Mouse (Mus musculus) C2C12 (cell line): ENCODE data around the gene Src. TPM values are rescaled to one million over a fixed set of nuclear protein-coding genes. Genes with fewer than 3 reads are reported as not detected.
A peak's percentile ranks its signal among the peaks of the same experiment; 100 is the strongest.

Source experiments
- H3K27me3 ChIP-seq: one replicate; pipeline ENCODE4 v1.6.1; 2011; ENCODE audit not compliant: control insufficient read depth, insufficient read depth, insufficient read length
- H3K36me3 ChIP-seq: one replicate; pipeline ENCODE4 v1.6.1; 2011; ENCODE audit not compliant: control insufficient read depth, insufficient read depth
- H3K4me3 ChIP-seq: one replicate; pipeline ENCODE4 v1.5.1; 2011; ENCODE audit warnings: mild to moderate bottlenecking, control low read depth; ENCODE audit not compliant: poor library complexity, insufficient read depth, severe bottlenecking
- H3K79me2 ChIP-seq: one replicate; pipeline ENCODE4 v1.6.1; 2011; ENCODE audit not compliant: control insufficient read depth, insufficient read depth
- H3K79me3 ChIP-seq: one replicate; pipeline ENCODE4 v1.6.1; 2011; ENCODE audit warnings: low read depth, control low read depth
- H3ac ChIP-seq: one replicate; pipeline ENCODE3; 2011; ENCODE audit warnings: low read depth; ENCODE audit not compliant: control insufficient read depth, insufficient read length
- CEBPB ChIP-seq: IDR thresholded peaks from one replicate; pipeline ENCODE4 v1.6.1; 2011; ENCODE audit warnings: low read depth, mild to moderate bottlenecking, control low read depth, moderate library complexity
- CTCF ChIP-seq: IDR thresholded peaks from one replicate; pipeline ENCODE4 v1.5.1; 2011; ENCODE audit not compliant: control insufficient read depth, insufficient read depth, insufficient read length
- FOSL1 ChIP-seq: IDR thresholded peaks from one replicate; pipeline ENCODE4 v1.8.0; 2011; ENCODE audit warnings: mild to moderate bottlenecking, low read length; ENCODE audit not compliant: poor library complexity, insufficient read depth, severe bottlenecking
- MAX ChIP-seq: IDR thresholded peaks from one replicate; pipeline ENCODE4 v1.6.1; 2011; ENCODE audit warnings: mild to moderate bottlenecking, control low read depth
- MYOD1 ChIP-seq: IDR thresholded peaks from one replicate; pipeline ENCODE4 v1.6.1; 2011; ENCODE audit warnings: low read depth; ENCODE audit not compliant: control insufficient read depth, insufficient read length
- MYOG ChIP-seq: IDR thresholded peaks from one replicate; pipeline ENCODE4 v1.6.1; 2011; ENCODE audit not compliant: control insufficient read depth, insufficient read length; ENCODE audit errors: extremely low read depth
- USF1 ChIP-seq: IDR thresholded peaks from one replicate; pipeline ENCODE4 v1.6.1; 2011; ENCODE audit warnings: low read depth, mild to moderate bottlenecking, control low read depth, moderate library complexity
- polyA plus RNA-seq: library from polyadenylated mRNA; unstranded; fragments of >200 nt; fragmentation: generic; extraction: Trizol; gene quantifications from one replicate; pipeline ENCODE4 v1.2.1, GENCODE M21; 2012; ENCODE audit warnings: missing spikeins

The Src gene
- polyA plus RNA-seq, 1 experiment, result 29.3 TPM

- H3K79me2 ChIP-seq, result no peaks in the 10 kb centered on the region
- H3ac ChIP-seq, result no peak overlapping the region
- H3K4me3 ChIP-seq, result no peak overlapping the region
- TF ChIP-seq CEBPB (no peak), MAX (no peak), CTCF (no peak), FOSL1 (no peak), MYOG (no peak), USF1 (no peak), MYOD1 (no peak)
- no peaks in the 10 kb centered on the region for H3K79me3 ChIP-seq
- H3K27me3 ChIP-seq, result peaks cover 89% of the 10 kb centered on the region
- no peaks in the 10 kb centered on the region for H3K36me3 ChIP-seq
These were observed 94.6 kb downstream of the Src start for GRCm38 (mm10) chr2:157512859-157513258.

GRCm38 (mm10) chr2:157513737-157514208, 95.5 kb downstream of the Src start:
- TF ChIP-seq MYOD1 (peak; percentile 32), USF1 (no peak)
- H3K36me3 ChIP-seq, result no peaks in the 10 kb centered on the region
- H3K79me2 ChIP-seq, result no peaks in the 10 kb centered on the region
- H3K79me3 ChIP-seq, result no peaks in the 10 kb centered on the region
- H3ac ChIP-seq, result no peak overlapping the region
- peaks cover 89% of the 10 kb centered on the region for H3K27me3 ChIP-seq
- no peak overlapping the region for H3K4me3 ChIP-seq

- Histone ChIP-seq H3ac (no peak overlapping the region), H3K36me3 (no peaks in the 10 kb centered on the region), H3K4me3 (no peak overlapping the region), H3K27me3 (peaks cover 89% of the 10 kb centered on the region), H3K79me2 (no peaks in the 10 kb centered on the region), H3K79me3 (no peaks in the 10 kb centered on the region)
- TF ChIP-seq FOSL1, result no peak
- TF ChIP-seq CTCF, result no peak
- TF ChIP-seq USF1, result no peak
- TF ChIP-seq MAX, result no peak
- no peak for TF ChIP-seq MYOD1
- TF ChIP-seq MYOG, result no peak
- no peak for TF ChIP-seq CEBPB
These were observed 96.1 kb downstream of the Src start for GRCm38 (mm10) chr2:157514353-157514752.

DNA sequence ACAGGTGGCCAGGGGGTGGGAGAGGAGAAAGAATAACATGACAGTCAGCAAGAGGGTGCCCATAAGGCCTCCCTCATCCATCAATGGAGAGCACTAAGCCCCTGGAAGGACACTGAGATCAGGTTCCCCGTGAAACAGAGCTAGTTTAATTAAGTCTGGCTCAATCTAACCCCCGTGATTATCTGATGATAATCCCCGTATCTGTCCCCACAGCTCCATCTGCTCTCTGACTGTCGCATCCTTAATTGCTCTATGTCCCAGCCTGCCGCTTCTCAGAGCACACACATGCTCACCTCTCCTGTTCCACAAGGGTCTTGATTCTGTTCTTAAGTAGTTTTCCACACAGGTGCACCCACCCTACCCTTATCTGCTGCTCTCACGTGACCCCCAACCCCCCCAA, 99.3 kb downstream of the Src start:
- H3ac ChIP-seq, result no peak overlapping the region
- no peaks in the 10 kb centered on the region for H3K79me3 ChIP-seq
- no peak overlapping the region for H3K4me3 ChIP-seq
- peaks cover 84% of the 10 kb centered on the region for H3K27me3 ChIP-seq
- TF ChIP-seq MAX (no peak), MYOG (no peak)
- no peaks in the 10 kb centered on the region for H3K36me3 ChIP-seq
- no peaks in the 10 kb centered on the region for H3K79me2 ChIP-seq

DNA sequence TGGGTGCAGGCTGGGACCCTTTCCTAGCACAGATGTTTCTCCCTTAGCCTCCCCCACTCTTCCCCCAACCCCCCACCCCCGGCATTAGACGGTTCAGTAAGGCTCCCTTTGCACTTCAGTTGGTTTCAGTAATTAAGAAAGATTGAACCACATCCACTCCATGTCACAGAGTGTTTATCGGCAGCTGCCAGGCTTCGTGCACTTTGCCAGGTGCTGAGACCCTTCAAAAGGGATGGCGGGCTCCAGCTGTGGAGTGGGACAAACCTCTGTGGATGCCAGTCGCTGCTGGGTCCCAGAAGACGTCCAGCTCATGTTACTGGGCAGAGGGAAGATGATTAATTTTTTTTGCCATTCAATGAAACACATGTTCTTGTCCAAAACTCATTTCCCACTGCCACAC, 100.2 kb downstream of the Src start:
- Histone ChIP-seq H3K4me3 (no peak overlapping the region), H3K79me3 (no peaks in the 10 kb centered on the region), H3K27me3 (peaks cover 80% of the 10 kb centered on the region), H3K36me3 (no peaks in the 10 kb centered on the region), H3K79me2 (no peaks in the 10 kb centered on the region), H3ac (no peak overlapping the region)
- TF ChIP-seq USF1 (no peak), MYOG (no peak), CTCF (no peak), CEBPB (no peak), MAX (no peak), FOSL1 (no peak), MYOD1 (no peak)

GRCm38 (mm10) chr2:157519452-157519851, 101.2 kb downstream of the Src start:
- TF ChIP-seq FOSL1 (no peak), MAX (no peak), CEBPB (no peak), USF1 (no peak)
- Histone ChIP-seq H3K27me3 (peaks cover 74% of the 10 kb centered on the region), H3K79me2 (no peaks in the 10 kb centered on the region), H3K79me3 (no peaks in the 10 kb centered on the region), H3K4me3 (no peak overlapping the region), H3ac (no peak overlapping the region), H3K36me3 (no peaks in the 10 kb centered on the region)
